Mouse (Mus musculus) embryonic facial prominence, embryonic 10.5 days (tissue): Measurements from ENCODE around the gene Rpusd1. TPM values are rescaled to one million over a fixed set of nuclear protein-coding genes. Genes with fewer than 3 reads are reported as not detected.
A peak's percentile ranks its signal among the peaks of the same experiment; 100 is the strongest.

Experiments
- DNase-seq: peaks from one replicate; pipeline ENCODE4 v3.0.0-alpha.2; 2017; ENCODE audit warnings: low spot score
- H3K27ac ChIP-seq: fragments of 300-500 bp; sonication (generic); replicated peaks from 2 replicates; pipeline ENCODE4 v1.5.1; 2016; ENCODE audit warnings: mild to moderate bottlenecking
- H3K27me3 ChIP-seq: fragments of 300-500 bp; sonication (generic); replicated peaks from 2 replicates; pipeline ENCODE4 v1.6.1; 2016; ENCODE audit warnings: low read depth, mild to moderate bottlenecking; ENCODE audit not compliant: poor library complexity, severe bottlenecking
- H3K36me3 ChIP-seq: fragments of 300-500 bp; sonication (generic); replicated peaks from 2 replicates; pipeline ENCODE4 v1.6.1; 2016; ENCODE audit warnings: mild to moderate bottlenecking, moderate library complexity
- H3K4me1 ChIP-seq: fragments of 300-500 bp; sonication (generic); 2 replicates; pipeline ENCODE4 v1.6.1; 2016
- H3K4me3 ChIP-seq: fragments of 300-500 bp; sonication (generic); 2 replicates; pipeline ENCODE4 v1.5.1; 2016; ENCODE audit warnings: mild to moderate bottlenecking, moderate library complexity
- H3K9me3 ChIP-seq: fragments of 300-500 bp; sonication (generic); 2 replicates; pipeline ENCODE4 v1.6.1; 2016; ENCODE audit warnings: mild to moderate bottlenecking
- WGBS: fragments of 180-500 bp; shearing (Covaris S2); methylation state at CpG from one replicate; pipeline ENCODE4 v1.1.7; 2016; 5-methylcytosine and 5-hydroxymethylcytosine counted together
- polyA plus RNA-seq: library from polyadenylated mRNA; unstranded; fragments of >200 nt; fragmentation: Nextera tagmentation; extraction: Ambion mirVana; gene quantifications from 2 replicates; pipeline ENCODE4 v1.2.1, GENCODE M21; 2016

Rpusd1 gene
- polyA plus RNA-seq, 1 experiment from 2014 or later: 25.5 TPM

DNA sequence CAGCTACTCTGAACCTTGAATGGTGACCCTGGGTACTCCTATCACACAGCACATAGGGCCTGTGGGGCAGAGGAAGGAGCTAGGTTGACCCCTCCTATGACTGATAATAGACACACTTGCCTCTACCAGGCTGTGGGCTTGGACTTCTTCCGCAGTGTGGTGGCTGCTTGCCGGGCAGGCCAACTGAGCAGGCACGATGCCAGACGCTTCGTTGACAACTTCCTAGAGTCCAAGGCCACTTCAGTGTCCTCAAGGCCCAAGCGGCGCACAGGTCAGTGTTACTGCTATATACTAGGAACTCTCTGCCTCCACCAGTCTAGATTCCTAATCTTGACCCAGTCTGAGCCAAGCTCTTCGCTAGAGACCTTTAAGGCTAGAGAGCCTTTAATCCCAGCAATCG is 16.4 kb downstream of the Rpusd1 start:
- Histone ChIP-seq H3K27ac (no peak overlapping the region), H3K9me3 (no peaks in the 10 kb centered on the region), H3K4me1 (0 out of 2 replicates have a peak, but pooled peaks cover 5% of the 10 kb centered on the region), H3K36me3 (no peaks in the 10 kb centered on the region), H3K27me3 (peaks cover 17% of the 10 kb centered on the region), H3K4me3 (no peak overlapping the region)
- 94% methylated on average over 9 of the region's 9 CpGs for WGBS
- no peak for DNase-seq

DNA sequence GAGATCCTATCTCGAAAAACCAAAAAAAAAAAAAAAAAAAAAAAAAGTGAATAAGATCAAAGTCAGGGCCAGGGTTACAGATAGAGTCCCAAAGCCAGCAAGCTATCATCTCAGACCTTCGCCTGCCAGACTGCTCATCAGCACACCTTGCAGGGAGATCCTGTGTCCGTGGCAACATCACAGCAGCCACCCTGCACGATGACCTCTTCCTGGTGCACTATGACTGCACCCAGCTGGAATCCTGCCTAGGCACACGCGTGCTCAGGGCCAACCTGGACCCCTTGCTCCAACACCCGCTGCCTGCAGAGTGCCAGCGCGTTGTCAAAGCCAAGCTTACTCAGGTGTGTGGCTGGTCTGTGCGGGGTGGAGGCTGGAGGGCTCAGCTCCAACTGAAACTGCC is 16.8 kb downstream of the Rpusd1 start:
- Histone ChIP-seq H3K9me3 (no peaks in the 10 kb centered on the region), H3K27ac (no peak overlapping the region), H3K36me3 (no peaks in the 10 kb centered on the region), H3K4me1 (0 out of 2 replicates have a peak, but pooled peaks cover 5% of the 10 kb centered on the region), H3K27me3 (peaks cover 17% of the 10 kb centered on the region), H3K4me3 (no peak overlapping the region)
- DNase-seq: no peak
- 78% methylated on average over 10 of the region's 10 CpGs for WGBS

DNA sequence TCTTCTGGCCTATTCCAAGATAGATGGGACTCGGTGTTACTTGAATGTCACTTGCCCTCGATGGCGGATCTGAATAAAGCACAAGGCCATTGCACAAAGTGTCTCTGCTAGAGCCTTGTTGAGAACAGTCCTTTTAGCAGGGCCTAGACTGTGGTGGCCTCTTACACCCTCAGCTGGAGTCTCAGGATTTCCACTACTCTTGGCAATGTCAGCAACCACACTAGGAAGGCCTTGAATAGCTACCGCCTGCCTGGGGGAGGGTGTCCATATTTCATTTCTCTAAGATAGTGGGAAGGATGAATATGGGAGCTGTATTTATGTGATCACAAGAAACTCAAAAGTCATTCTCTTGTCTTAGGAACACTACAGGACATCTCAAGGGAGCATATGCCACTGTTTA is 20.8 kb downstream of the Rpusd1 start:
- no peaks in the 10 kb centered on the region for H3K9me3 ChIP-seq
- H3K27me3 ChIP-seq: peaks cover 10% of the 10 kb centered on the region; the same call in 1 of the 2 replicates
- 91% methylated on average over 4 of the region's 4 CpGs for WGBS
- no peak overlapping the region for H3K4me3 ChIP-seq
- H3K36me3 ChIP-seq: no peaks in the 10 kb centered on the region
- DNase-seq: no peak
- 0 out of 2 replicates have a peak, but pooled peaks cover 5% of the 10 kb centered on the region for H3K4me1 ChIP-seq
- H3K27ac ChIP-seq: no peak overlapping the region

DNA sequence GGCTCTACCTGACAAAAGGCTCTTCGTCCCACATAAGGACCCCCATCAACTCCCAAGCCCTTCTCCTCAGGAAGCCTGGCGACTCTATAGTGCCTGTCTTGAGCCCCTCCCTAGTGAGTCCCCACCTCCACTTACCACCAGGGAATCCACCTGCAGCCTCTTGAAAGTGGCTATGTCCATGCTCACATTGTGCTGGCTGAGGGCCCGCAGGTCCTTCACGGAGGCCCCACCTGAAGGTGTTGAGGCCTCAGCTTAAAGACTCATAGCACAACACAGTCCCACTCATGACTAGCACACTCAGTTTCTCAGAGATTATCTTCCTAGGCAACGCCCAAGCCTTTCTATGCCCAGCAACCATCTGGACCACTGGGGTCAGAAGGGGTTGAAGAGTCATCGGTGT is 21.8 kb downstream of the Rpusd1 start:
- DNase-seq: no peak
- WGBS: 83% methylated on average over 6 of the region's 6 CpGs
- no peak overlapping the region for H3K27ac ChIP-seq

DNA sequence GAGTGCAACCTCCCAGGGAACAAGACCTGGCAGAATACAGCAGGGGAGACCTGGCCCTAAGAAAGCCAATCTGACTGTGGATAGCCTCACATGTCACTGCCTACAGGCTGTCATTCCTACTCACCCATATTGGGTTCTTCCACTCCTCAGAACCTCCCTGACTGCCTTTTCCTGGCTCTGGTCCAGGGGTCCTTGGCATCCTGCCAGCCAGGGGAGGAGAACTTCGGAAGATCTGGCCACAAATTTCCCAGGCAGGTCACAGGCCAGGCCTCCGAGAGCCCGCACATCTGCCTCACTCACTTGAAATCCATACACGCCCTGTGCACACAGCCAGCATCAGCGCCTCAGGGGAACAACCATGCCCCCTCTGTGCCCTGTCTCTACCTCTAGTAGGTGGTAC is 24.0 kb downstream of the Rpusd1 start:
- peaks cover 14% of the 10 kb centered on the region for H3K4me1 ChIP-seq
- H3K27ac ChIP-seq: no peak overlapping the region
- WGBS: 66% methylated on average over 5 of the region's 5 CpGs
- no peak overlapping the region for H3K4me3 ChIP-seq
- no peaks in the 10 kb centered on the region for H3K27me3 ChIP-seq
- no peaks in the 10 kb centered on the region for H3K36me3 ChIP-seq
- no peak for DNase-seq
- no peaks in the 10 kb centered on the region for H3K9me3 ChIP-seq

More for the DNA sequence above, 21.8 kb downstream of the Rpusd1 start:
- Histone ChIP-seq H3K4me1 (0 out of 2 replicates have a peak, but pooled peaks cover 5% of the 10 kb centered on the region), H3K4me3 (no peak overlapping the region), H3K36me3 (no peaks in the 10 kb centered on the region), H3K9me3 (no peaks in the 10 kb centered on the region), H3K27me3 (0 out of 2 replicates have a peak, but pooled peaks cover 3% of the 10 kb centered on the region)

DNA sequence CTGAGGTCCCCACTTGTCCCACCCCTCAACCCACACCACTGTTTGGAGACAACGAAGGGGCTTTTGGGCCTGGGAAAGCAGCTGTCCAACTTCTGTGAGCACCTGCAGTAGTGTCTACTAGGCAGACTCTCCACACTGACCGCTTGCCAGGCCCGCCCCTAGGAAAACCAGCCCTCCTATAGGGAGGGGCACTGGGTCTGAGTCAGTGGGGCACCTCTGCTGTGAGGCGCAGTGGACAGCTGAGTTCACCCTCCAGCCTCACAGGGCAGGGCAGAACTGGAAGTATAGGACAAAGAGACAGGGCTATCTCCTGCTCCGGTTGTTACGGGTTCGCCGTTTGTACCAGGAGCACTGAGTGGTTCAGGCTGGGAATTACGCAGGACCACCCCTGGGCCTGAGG is 26.8 kb downstream of the Rpusd1 start, which contains the start of gene Msln:
Msln (minus strand) TSS at position 138 of the 400 bp plus-strand sequence.
- Histone ChIP-seq H3K36me3 (no peaks in the 10 kb centered on the region), H3K4me3 (no peak within 1 kb of the TSS), H3K27me3 (peaks cover 4% of the 10 kb centered on the region; the same call in 1 of the 2 replicates), H3K9me3 (no peaks in the 10 kb centered on the region), H3K27ac (no peak within 1 kb of the TSS), H3K4me1 (peaks cover 22% of the 10 kb centered on the region)
- WGBS: 85% methylated on average over 9 of the region's 9 CpGs
- no peak for DNase-seq

DNA sequence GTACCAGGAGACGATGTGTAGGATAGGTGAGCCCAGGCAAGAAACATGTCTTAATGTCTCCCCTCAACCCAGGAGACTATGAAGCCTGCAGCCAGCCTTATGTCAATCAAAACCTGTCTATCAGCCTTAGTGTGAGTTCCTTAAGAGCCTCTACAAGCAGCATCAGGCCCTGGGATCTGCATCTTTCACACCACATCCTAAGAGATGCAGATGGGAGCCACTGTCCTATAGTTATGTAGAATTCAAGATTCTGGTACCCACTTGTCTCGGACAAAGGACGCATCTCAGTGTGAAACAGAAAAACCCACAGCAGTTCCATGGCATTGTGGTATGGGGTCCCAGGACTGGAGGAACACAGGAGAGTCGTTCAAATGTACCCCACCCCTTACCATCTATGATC is 27.6 kb downstream of the Rpusd1 start:
- Histone ChIP-seq H3K9me3 (no peaks in the 10 kb centered on the region), H3K27me3 (peaks cover 5% of the 10 kb centered on the region; the same call in 1 of the 2 replicates), H3K27ac (no peak overlapping the region), H3K36me3 (no peaks in the 10 kb centered on the region), H3K4me3 (no peak overlapping the region), H3K4me1 (peaks cover 22% of the 10 kb centered on the region)
- 81% methylated on average over 4 of the region's 4 CpGs for WGBS
- DNase-seq: no peak

DNA sequence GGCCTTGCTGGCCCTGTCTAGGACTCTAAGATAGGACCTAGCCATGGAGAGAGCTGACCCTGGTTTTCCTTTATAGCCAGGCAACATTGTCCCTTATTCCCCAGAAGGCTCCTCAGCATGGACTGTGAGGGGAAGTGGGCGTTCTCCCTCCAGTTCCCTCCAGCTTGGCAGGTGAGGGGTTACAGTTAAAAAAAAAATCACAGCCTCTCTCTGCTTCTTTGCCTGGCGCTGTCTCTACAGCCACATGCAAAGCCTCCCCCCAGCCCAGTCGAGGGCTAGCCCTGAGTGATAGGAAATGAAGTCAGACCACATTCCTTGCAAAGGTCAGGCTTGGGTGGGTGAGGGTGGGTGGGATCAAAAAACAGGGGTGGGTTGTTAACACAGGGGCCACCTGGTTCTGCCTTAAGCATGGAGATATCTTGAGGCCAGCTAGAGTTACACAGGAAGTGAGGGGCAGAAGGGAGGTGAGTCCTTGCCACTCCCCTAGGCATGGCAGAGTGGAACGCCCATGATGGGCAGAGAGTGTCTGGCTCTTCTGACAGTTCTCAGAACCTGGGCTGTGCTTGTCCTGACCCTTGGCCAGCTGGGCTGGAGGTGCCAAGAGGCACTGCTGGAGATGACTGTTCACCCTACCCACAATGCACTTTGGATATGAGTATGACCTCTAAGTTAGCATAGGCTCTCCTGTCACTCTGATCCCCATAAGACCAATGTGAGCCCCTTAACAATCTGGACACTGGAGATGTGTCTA is 28.3 kb downstream of the Rpusd1 start:
- peak; percentile 46 for DNase-seq
- Histone ChIP-seq H3K27me3 (peaks cover 5% of the 10 kb centered on the region; the same call in 1 of the 2 replicates), H3K27ac (0 out of 2 replicates have a peak overlapping the region, but pooled peaks have one; percentile 8), H3K4me1 (peaks cover 22% of the 10 kb centered on the region), H3K36me3 (no peaks in the 10 kb centered on the region), H3K9me3 (no peaks in the 10 kb centered on the region), H3K4me3 (no peak overlapping the region)
- 47% methylated on average over 4 of the region's 4 CpGs for WGBS

DNA sequence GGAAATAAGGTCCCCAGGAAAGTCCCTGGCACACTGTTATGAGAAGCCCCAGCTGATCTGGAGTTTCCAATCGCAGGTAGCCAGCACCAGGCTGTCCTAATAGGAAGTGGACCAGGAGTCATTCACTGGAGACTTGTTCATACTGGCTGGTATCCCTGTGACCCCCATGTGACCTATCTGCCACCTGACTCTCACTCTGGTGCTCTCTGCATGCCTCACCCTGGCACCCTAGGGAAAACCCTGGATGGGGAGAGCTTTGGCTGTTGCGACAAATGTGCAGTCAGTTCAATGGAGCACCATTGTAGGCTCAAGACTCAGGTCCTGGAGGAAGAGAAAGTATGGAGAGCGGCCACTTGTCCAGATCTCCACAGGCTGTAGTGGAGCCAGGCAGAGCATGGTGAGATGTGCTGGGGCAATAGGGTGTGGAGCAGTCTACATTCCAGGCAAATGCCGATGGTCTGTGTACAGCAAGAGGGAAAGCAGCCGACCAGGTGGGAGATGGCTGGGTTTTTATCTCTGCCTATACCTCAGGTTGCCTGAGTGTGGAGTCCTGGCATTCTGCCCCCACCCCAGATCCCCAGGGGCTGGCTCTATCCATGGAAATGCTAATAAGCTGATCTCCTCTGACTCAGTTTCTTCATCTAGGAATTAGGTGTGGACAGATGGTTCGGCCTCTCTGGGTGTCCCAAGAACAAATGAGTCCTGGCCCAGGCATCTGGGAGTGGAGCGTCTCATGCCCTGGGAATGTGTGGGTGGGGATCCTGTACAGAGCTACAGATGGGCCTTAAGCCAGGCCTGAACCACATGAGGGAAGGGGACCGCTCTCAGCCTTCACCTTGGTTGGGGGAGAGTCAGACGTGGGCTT is 29.1 kb downstream of the Rpusd1 start:
- Histone ChIP-seq H3K4me1 (peaks cover 22% of the 10 kb centered on the region), H3K27me3 (peaks cover 5% of the 10 kb centered on the region; the same call in 1 of the 2 replicates), H3K9me3 (no peaks in the 10 kb centered on the region), H3K27ac (no peak overlapping the region), H3K4me3 (no peak overlapping the region), H3K36me3 (no peaks in the 10 kb centered on the region)
- no peak for DNase-seq
- 81% methylated on average over 9 of the region's 9 CpGs for WGBS

DNA sequence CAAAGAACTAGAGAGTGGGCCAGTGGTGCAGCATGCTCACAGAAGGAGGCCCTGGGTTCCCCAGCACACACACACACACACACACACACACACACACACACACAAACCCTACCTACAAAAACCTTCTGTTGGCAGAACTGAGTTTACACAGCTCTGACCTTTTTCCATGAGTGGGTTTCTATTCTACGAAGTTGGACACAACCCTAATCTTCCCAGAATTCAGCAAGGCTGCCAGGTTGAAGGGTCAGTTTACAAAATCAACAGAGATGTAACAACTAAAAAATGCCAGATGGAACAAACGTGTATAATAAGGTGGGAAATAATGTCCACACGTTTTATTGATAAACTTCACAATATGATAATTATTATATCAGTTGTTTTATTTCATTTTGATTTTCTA is 30.2 kb downstream of the Rpusd1 start:
- H3K4me3 ChIP-seq: no peak overlapping the region
- H3K9me3 ChIP-seq: no peaks in the 10 kb centered on the region
- 68% methylated on average over 3 of the region's 3 CpGs for WGBS
- H3K36me3 ChIP-seq: no peaks in the 10 kb centered on the region
- H3K27me3 ChIP-seq: peaks cover 5% of the 10 kb centered on the region; the same call in 1 of the 2 replicates
- no peak overlapping the region for H3K27ac ChIP-seq
- H3K4me1 ChIP-seq: peaks cover 24% of the 10 kb centered on the region
- DNase-seq: no peak

DNA sequence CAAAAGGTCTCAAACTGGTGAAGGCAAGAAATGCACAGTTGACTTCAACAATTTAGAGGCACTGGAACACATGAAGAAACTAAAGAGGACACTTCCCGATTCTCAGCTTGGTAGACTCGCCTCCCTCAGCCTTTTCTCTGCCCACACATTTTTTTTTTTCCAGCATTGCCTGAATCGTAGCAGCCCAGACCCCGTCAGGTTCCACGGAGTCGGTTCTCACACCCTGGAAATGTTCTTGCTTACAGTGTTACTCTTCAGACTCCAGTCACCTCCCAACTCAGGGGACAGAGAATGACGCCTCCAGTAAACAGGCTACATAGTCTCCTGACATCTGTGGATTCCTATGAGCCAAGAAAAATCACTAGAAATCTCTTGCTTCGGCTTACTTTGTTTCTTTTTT is 32.7 kb downstream of the Rpusd1 start:
- peaks cover 23% of the 10 kb centered on the region for H3K4me1 ChIP-seq
- peaks cover 5% of the 10 kb centered on the region; the same call in 1 of the 2 replicates for H3K27me3 ChIP-seq
- 78% methylated on average over 8 of the region's 8 CpGs for WGBS
- no peak for DNase-seq
- H3K36me3 ChIP-seq: no peaks in the 10 kb centered on the region
- no peaks in the 10 kb centered on the region for H3K9me3 ChIP-seq
- no peak overlapping the region for H3K4me3 ChIP-seq
- H3K27ac ChIP-seq: no peak overlapping the region

DNA sequence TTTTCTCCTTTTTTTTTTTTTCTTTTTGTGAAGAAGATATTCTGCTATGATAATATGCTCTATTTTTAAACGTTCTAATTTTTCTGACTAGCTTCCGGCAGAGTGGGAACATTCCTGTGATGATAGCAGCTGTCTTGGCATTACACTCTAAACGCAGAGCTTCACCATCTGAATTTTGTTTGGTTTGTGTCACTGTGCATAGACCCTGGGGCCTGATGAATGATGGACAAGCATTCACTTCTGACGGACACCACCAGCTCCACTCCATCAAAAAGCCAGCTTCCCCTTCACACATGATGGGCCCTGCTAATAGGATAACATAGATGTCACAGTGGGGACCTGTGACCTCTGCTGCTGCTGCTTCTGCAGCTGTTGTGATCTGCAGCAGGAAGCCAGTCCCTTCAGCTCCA is 34.1 kb downstream of the Rpusd1 start:
- Histone ChIP-seq H3K4me3 (no peak overlapping the region), H3K4me1 (peaks cover 15% of the 10 kb centered on the region), H3K27ac (no peak overlapping the region), H3K27me3 (peaks cover 5% of the 10 kb centered on the region; the same call in 1 of the 2 replicates), H3K36me3 (no peaks in the 10 kb centered on the region), H3K9me3 (no peaks in the 10 kb centered on the region)
- no peak for DNase-seq
- WGBS: 43% methylated on average over 4 of the region's 4 CpGs
